Mouse (Mus musculus) limb, embryonic 14.5 days (tissue): ENCODE measurements around the gene Fer. TPM values are rescaled to one million over a fixed set of nuclear protein-coding genes. Genes with fewer than 3 reads are reported as not detected.
A peak's percentile ranks its signal among the peaks of the same experiment; 100 is the strongest.

Experiments used
- ATAC-seq: fragments of 200-750 bp; cut with Nextera tagmentation; 2 replicates; pipeline ENCODE4 v1.8.0; 2017; ENCODE audit warnings: low read depth, moderate number of reproducible peaks, moderate TSS enrichment; ENCODE audit not compliant: low FRiP score
- DNase-seq: peaks from one replicate; pipeline ENCODE4 v3.0.0-alpha.2; 2015; ENCODE audit warnings: low spot score
- H3K27ac ChIP-seq: fragments of 300-500 bp; sonication (generic); replicated peaks from 2 replicates; pipeline ENCODE4 v1.5.1; 2014; ENCODE audit warnings: low read depth, mild to moderate bottlenecking, low read length, moderate library complexity, mixed read lengths
- H3K27me3 ChIP-seq: fragments of 300-500 bp; sonication (generic); 2 replicates; pipeline ENCODE4 v1.6.1; 2014; ENCODE audit warnings: low read length, mixed read lengths; ENCODE audit not compliant: control insufficient read depth, insufficient read depth
- H3K36me3 ChIP-seq: fragments of 300-500 bp; sonication (generic); 2 replicates; pipeline ENCODE4 v1.6.1; 2014; ENCODE audit warnings: mild to moderate bottlenecking, low read length, moderate library complexity, mixed read lengths; ENCODE audit not compliant: control insufficient read depth, insufficient read depth
- H3K4me1 ChIP-seq: fragments of 300-500 bp; sonication (generic); 2 replicates; pipeline ENCODE4 v1.6.1; 2014; ENCODE audit warnings: antibody characterized with exemption, low read length, mixed read lengths; ENCODE audit not compliant: control insufficient read depth, insufficient read depth
- H3K4me2 ChIP-seq: fragments of 300-500 bp; sonication (generic); replicated peaks from 2 replicates; pipeline ENCODE4 v1.6.1; 2014; ENCODE audit warnings: low read depth, mild to moderate bottlenecking, low read length, moderate library complexity; ENCODE audit not compliant: severe bottlenecking
- H3K4me3 ChIP-seq: fragments of 300-500 bp; sonication (generic); replicated peaks from 2 replicates; pipeline ENCODE4 v1.5.1; 2014; ENCODE audit warnings: low read length
- H3K9ac ChIP-seq: fragments of 300-500 bp; sonication (generic); 2 replicates; pipeline ENCODE4 v1.6.1; 2014; ENCODE audit warnings: mild to moderate bottlenecking, low read depth, low read length, moderate library complexity; ENCODE audit not compliant: severe bottlenecking
- H3K9me3 ChIP-seq: fragments of 300-500 bp; sonication (generic); 2 replicates; pipeline ENCODE4 v1.6.1; 2016; ENCODE audit warnings: low read length; ENCODE audit not compliant: control insufficient read depth
- POLR2A ChIP-seq: fragments of 200-500 bp; IDR thresholded peaks from 2 replicates; pipeline ENCODE4 v1.8.0; 2012; ENCODE audit warnings: inconsistent platforms, mild to moderate bottlenecking, moderate library complexity, borderline replicate concordance; ENCODE audit not compliant: insufficient read depth, insufficient read length; ENCODE audit errors: extremely low read depth
- WGBS: fragments of 180-500 bp; shearing (Covaris S2); extraction: QIAGEN DNeasy Blood & Tissue Kit; methylation state at CpG from one replicate; pipeline ENCODE4 v1.1.7; 2014; 5-methylcytosine and 5-hydroxymethylcytosine counted together
- polyA plus RNA-seq, 2 experiments: library from polyadenylated mRNA; depleted of rRNA in 1 of 2; stranded (reverse) in 1 of 2; unstranded in 1 of 2; fragments of >200 nt; fragmentation: Nextera tagmentation in 1 of 2; extraction: Ambion mirVana in 1 of 2; gene quantifications; 2 replicates each; pipeline versions ENCODE4 v1.2.1 to v1.2.3; 2012 to 2014

Gene Fer
- polyA plus RNA-seq, 2 experiments: 11.1 to 34.7 TPM

GRCm38 (mm10) chr17:63921601-63922203, 58.8 kb downstream of the Fer start:
- no peak for DNase-seq
- ATAC-seq: no peak

DNA sequence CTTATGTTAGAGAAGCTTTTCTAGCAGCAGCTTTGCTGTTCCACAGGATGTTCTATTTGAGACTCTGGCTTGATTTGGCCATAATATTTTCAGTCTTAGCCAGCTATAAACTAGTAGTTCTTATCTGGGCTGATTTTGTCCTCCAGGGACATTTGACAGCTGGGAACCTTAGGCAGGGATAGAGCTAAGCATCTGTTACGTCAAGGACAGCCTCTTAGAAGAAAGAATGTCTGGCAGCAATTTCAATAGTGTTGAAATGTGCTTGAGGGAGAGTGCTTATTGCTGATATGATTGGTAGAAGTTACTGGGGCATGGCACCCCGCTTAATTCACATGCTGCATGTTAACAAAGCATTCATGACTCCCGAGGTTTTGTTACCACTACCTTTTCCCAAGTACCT, 62.7 kb downstream of the Fer start:
- Histone ChIP-seq H3K9me3 (no peaks in the 10 kb centered on the region), H3K4me3 (no peak overlapping the region), H3K27me3 (no peaks in the 10 kb centered on the region), H3K4me2 (no peak overlapping the region), H3K4me1 (no peaks in the 10 kb centered on the region), H3K27ac (no peak overlapping the region), H3K9ac (no peak overlapping the region), H3K36me3 (0 out of 2 replicates have a peak, but pooled peaks cover 3% of the 10 kb centered on the region)
- no peak for ATAC-seq
- no peak for TF ChIP-seq POLR2A
- DNase-seq: peak; percentile 13
- 75% methylated on average over 3 of the region's 3 CpGs for WGBS

More at GRCm38 (mm10) chr17:63921601-63922203, 58.8 kb downstream of the Fer start:
- no peak overlapping the region for H3K9ac ChIP-seq
- no peaks in the 10 kb centered on the region for H3K4me1 ChIP-seq
- 75% methylated on average over 6 of the region's 6 CpGs for WGBS
- no peak overlapping the region for H3K27ac ChIP-seq
- no peak for TF ChIP-seq POLR2A
- no peak overlapping the region for H3K4me3 ChIP-seq
- no peak overlapping the region for H3K4me2 ChIP-seq
- H3K36me3 ChIP-seq: 0 out of 2 replicates have a peak, but pooled peaks cover 3% of the 10 kb centered on the region
- H3K27me3 ChIP-seq: no peaks in the 10 kb centered on the region
- H3K9me3 ChIP-seq: no peaks in the 10 kb centered on the region

DNA sequence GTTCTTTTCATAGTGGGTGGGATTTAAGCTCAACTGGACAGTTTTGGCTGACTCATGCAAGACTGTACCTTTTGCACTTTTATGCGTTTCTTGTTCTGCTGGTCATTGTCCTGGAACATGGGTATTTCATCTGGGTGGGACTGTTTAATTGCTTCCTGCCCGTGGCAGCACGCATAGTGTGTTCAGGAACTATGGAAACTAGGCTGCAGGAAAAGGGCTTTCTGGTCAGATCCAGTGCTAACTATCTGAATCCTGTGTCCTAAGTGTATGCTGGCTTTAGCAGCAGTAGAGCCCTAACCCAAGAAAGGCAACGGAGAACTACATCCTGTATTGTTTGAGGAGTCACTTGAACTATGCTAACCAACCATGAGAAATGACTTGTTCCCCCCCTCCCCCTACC, 67.8 kb downstream of the Fer start:
- Histone ChIP-seq H3K27me3 (no peaks in the 10 kb centered on the region), H3K27ac (no peak overlapping the region), H3K4me3 (no peak overlapping the region), H3K4me1 (no peaks in the 10 kb centered on the region), H3K9ac (no peak overlapping the region), H3K9me3 (no peaks in the 10 kb centered on the region), H3K36me3 (peaks cover 5% of the 10 kb centered on the region; the same call in 1 of the 2 replicates), H3K4me2 (no peak overlapping the region)
- WGBS: 62% methylated on average over 4 of the region's 4 CpGs
- ATAC-seq (no peak), DNase-seq (no peak)
- no peak for TF ChIP-seq POLR2A

DNA sequence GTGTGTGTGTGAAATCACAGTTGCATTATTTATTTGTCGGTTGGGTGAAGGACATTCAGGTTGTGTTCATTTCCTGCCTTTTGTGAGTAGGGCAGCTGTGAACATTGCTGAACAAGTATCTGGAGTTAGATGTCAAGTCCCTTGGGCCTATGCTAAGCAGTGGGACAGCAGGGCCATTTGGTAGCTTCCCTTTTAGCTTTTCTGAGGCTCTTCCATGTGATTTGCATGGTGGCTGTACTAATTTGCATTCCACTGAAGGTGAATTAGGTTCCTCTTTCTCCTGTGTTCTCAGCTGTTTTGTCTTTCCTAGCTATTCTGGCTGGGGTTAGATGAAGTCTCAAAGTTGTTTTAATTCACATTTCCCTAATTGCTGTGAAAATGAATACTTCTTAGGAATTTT, 68.7 kb downstream of the Fer start:
- no peak overlapping the region for H3K4me2 ChIP-seq
- DNase-seq (no peak), ATAC-seq (no peak)
- H3K4me1 ChIP-seq: no peaks in the 10 kb centered on the region
- no peak overlapping the region for H3K4me3 ChIP-seq
- H3K9ac ChIP-seq: no peak overlapping the region
- WGBS: 84% methylated on average over 1 of the region's 1 CpGs
- no peak overlapping the region for H3K27ac ChIP-seq
- no peaks in the 10 kb centered on the region for H3K9me3 ChIP-seq
- H3K36me3 ChIP-seq: peaks cover 7% of the 10 kb centered on the region; the same call in 1 of the 2 replicates
- no peak for TF ChIP-seq POLR2A
- no peaks in the 10 kb centered on the region for H3K27me3 ChIP-seq

DNA sequence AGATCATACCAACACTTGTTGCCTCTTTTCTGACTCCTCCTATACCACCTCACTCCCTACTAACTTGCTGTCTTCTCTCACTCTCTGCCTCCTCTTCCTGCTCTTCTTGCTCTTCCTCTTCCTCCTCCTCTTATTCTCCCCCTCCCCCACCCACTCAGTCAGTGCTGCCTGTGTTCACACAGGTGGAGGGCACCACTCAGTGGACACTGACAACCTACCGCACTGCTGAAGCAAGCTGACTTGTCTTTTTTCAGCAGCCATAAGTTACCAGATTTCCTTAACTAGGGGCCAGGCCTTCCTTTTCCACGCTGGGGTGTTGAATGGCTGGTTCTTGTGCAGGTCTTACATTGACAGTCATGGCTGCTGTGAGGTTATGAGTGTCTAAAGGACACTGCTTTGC, 72.5 kb downstream of the Fer start:
- Histone ChIP-seq H3K4me3 (no peak overlapping the region), H3K27me3 (no peaks in the 10 kb centered on the region), H3K36me3 (peaks cover 7% of the 10 kb centered on the region; the same call in 1 of the 2 replicates), H3K9me3 (no peaks in the 10 kb centered on the region), H3K27ac (no peak overlapping the region), H3K9ac (no peak overlapping the region), H3K4me2 (no peak overlapping the region), H3K4me1 (no peaks in the 10 kb centered on the region)
- no peak for TF ChIP-seq POLR2A
- WGBS: 93% methylated on average over 2 of the region's 2 CpGs
- no peak for ATAC-seq
- no peak for DNase-seq
